Mouse (Mus musculus): Measurements from ENCODE around the gene Cep85l. TPM values are rescaled to one million over a fixed set of nuclear protein-coding genes. Genes with fewer than 3 reads are reported as not detected.

Cep85l gene
- polyA plus RNA-seq, 1 experiment from 2014 or later = 3.4 TPM

GRCm38 (mm10) chr10:53388227-53388920 is 8.6 kb upstream of the Cep85l start:
- WGBS = 74% methylated on average over 6 of the region's 6 CpGs
- H3K4me1 ChIP-seq = no peaks in the 10 kb centered on the region
- H3K36me3 ChIP-seq = no peaks in the 10 kb centered on the region
- no peak overlapping the region for H3K4me3 ChIP-seq (replicated peaks)
- H3K4me2 ChIP-seq = no peak overlapping the region
- no peak overlapping the region for H3K27ac ChIP-seq
- no peak overlapping the region for H3K9ac ChIP-seq
- no peaks in the 10 kb centered on the region for H3K27me3 ChIP-seq
- no peaks in the 10 kb centered on the region for H3K9me3 ChIP-seq (replicated peaks)
- ATAC-seq (replicated peaks; ENCODE audit: low FRiP score) = no peak

GRCm38 (mm10) chr10:53385438-53385837 is 5.7 kb upstream of the Cep85l start:
- no peaks in the 10 kb centered on the region for H3K27me3 ChIP-seq
- H3K4me1 ChIP-seq = no peaks in the 10 kb centered on the region
- H3K9ac ChIP-seq = no peak overlapping the region
- H3K9me3 ChIP-seq (replicated peaks) = no peaks in the 10 kb centered on the region
- H3K27ac ChIP-seq = no peak overlapping the region
- H3K4me3 ChIP-seq (replicated peaks) = no peak overlapping the region
- no peak overlapping the region for H3K4me2 ChIP-seq
- ATAC-seq (replicated peaks; ENCODE audit: low FRiP score) = no peak
- 75% methylated on average over 5 of the region's 5 CpGs for WGBS
- no peaks in the 10 kb centered on the region for H3K36me3 ChIP-seq

- Histone ChIP-seq H3K27ac (no peak overlapping the region), H3K4me3 (replicated peaks) (no peak overlapping the region), H3K4me1 (no peaks in the 10 kb centered on the region; the same call in 1 of the 2 replicates), H3K4me2 (no peak overlapping the region), H3K9me3 (replicated peaks) (no peaks in the 10 kb centered on the region), H3K9ac (no peak overlapping the region), H3K36me3 (no peaks in the 10 kb centered on the region), H3K27me3 (no peaks in the 10 kb centered on the region)
- 84% methylated on average over 1 of the region's 1 CpGs for WGBS
- ATAC-seq (replicated peaks; ENCODE audit: low FRiP score) = no peak
Observed at GRCm38 (mm10) chr10:53384896-53385295, 5.1 kb upstream of the Cep85l start.

GRCm38 (mm10) chr10:53382696-53383365 is 3.1 kb upstream of the Cep85l start:
- Histone ChIP-seq H3K4me2 (no peak overlapping the region), H3K9me3 (replicated peaks) (no peaks in the 10 kb centered on the region), H3K27ac (no peak overlapping the region), H3K4me1 (peaks cover 8% of the 10 kb centered on the region; the same call in 1 of the 2 replicates), H3K9ac (no peak overlapping the region), H3K4me3 (replicated peaks) (no peak overlapping the region), H3K27me3 (no peaks in the 10 kb centered on the region), H3K36me3 (no peaks in the 10 kb centered on the region)
- ATAC-seq (replicated peaks; ENCODE audit: low FRiP score) = no peak
- 66% methylated on average over 7 of the region's 7 CpGs for WGBS

- under 1% methylated on average over 59 of the region's 59 CpGs for WGBS
Observed at GRCm38 (mm10) chr10:53378981-53379708, 602 bp downstream of the Cep85l start.

GRCm38 (mm10) chr10:53378296-53378695 is 1.5 kb downstream of the Cep85l start:
- WGBS = 78% methylated on average over 6 of the region's 6 CpGs
- Histone ChIP-seq H3K27ac (no peak overlapping the region), H3K4me2 (peak overlapping the region; percentile 75), H3K9ac (0 out of 2 replicates have a peak overlapping the region, but pooled peaks have one; percentile 95), H3K4me1 (peaks cover 13% of the 10 kb centered on the region; the same call in 1 of the 2 replicates), H3K27me3 (no peaks in the 10 kb centered on the region), H3K9me3 (replicated peaks) (no peaks in the 10 kb centered on the region), H3K4me3 (replicated peaks) (peak overlapping the region; percentile 94), H3K36me3 (no peaks in the 10 kb centered on the region)
- ATAC-seq (replicated peaks; ENCODE audit: low FRiP score) = no peak

More at GRCm38 (mm10) chr10:53378981-53379708, 602 bp downstream of the Cep85l start:
- H3K9ac ChIP-seq = peak overlapping the region; percentile 95
- H3K4me3 ChIP-seq (replicated peaks) = peak overlapping the region; percentile 94
- H3K27me3 ChIP-seq = no peaks in the 10 kb centered on the region
- H3K9me3 ChIP-seq (replicated peaks) = no peaks in the 10 kb centered on the region
- peak; percentile 93 for ATAC-seq (replicated peaks; ENCODE audit: low FRiP score)
- no peaks in the 10 kb centered on the region for H3K36me3 ChIP-seq
- peak overlapping the region; percentile 96 for H3K27ac ChIP-seq
- peaks cover 13% of the 10 kb centered on the region; the same call in 1 of the 2 replicates for H3K4me1 ChIP-seq
- peak overlapping the region; percentile 75 for H3K4me2 ChIP-seq

- H3K27ac ChIP-seq = no peak overlapping the region
- H3K36me3 ChIP-seq = peaks cover 5% of the 10 kb centered on the region; the same call in 1 of the 2 replicates
- H3K9ac ChIP-seq = no peak overlapping the region
- H3K9me3 ChIP-seq (replicated peaks) = no peaks in the 10 kb centered on the region
- H3K4me1 ChIP-seq = peaks cover 13% of the 10 kb centered on the region; the same call in 1 of the 2 replicates
- no peak overlapping the region for H3K4me3 ChIP-seq (replicated peaks)
- H3K27me3 ChIP-seq = no peaks in the 10 kb centered on the region
- no peak for ATAC-seq (replicated peaks; ENCODE audit: low FRiP score)
- H3K4me2 ChIP-seq = peak overlapping the region; percentile 0; the same call in 1 of the 2 replicates
Observed at GRCm38 (mm10) chr10:53377096-53377495, 2.7 kb downstream of the Cep85l start.

GRCm38 (mm10) chr10:53373885-53374578 is 5.7 kb downstream of the Cep85l start:
- no peak overlapping the region for H3K4me2 ChIP-seq
- no peak overlapping the region for H3K9ac ChIP-seq
- no peaks in the 10 kb centered on the region for H3K27me3 ChIP-seq
- peaks cover 12% of the 10 kb centered on the region; the same call in 1 of the 2 replicates for H3K4me1 ChIP-seq
- peaks cover 7% of the 10 kb centered on the region; the same call in 1 of the 2 replicates for H3K9me3 ChIP-seq (replicated peaks)
- H3K27ac ChIP-seq = no peak overlapping the region
- 91% methylated on average over 6 of the region's 6 CpGs for WGBS
- peaks cover 15% of the 10 kb centered on the region for H3K36me3 ChIP-seq
- ATAC-seq (replicated peaks; ENCODE audit: low FRiP score) = no peak
- H3K4me3 ChIP-seq (replicated peaks) = no peak overlapping the region

- WGBS = 93% methylated on average over 2 of the region's 2 CpGs
- H3K4me3 ChIP-seq (replicated peaks) = no peak overlapping the region
- peaks cover 11% of the 10 kb centered on the region for H3K36me3 ChIP-seq
- no peaks in the 10 kb centered on the region for H3K27me3 ChIP-seq
- ATAC-seq (replicated peaks; ENCODE audit: low FRiP score) = no peak
- no peak overlapping the region for H3K27ac ChIP-seq
- peaks cover 7% of the 10 kb centered on the region; the same call in 1 of the 2 replicates for H3K9me3 ChIP-seq (replicated peaks)
- no peaks in the 10 kb centered on the region for H3K4me1 ChIP-seq
- no peak overlapping the region for H3K9ac ChIP-seq
- H3K4me2 ChIP-seq = no peak overlapping the region
Observed at GRCm38 (mm10) chr10:53367265-53367664, 12.5 kb downstream of the Cep85l start.

- Histone ChIP-seq H3K9me3 (replicated peaks) (no peaks in the 10 kb centered on the region), H3K4me3 (replicated peaks) (no peak overlapping the region), H3K4me2 (no peak overlapping the region), H3K36me3 (no peaks in the 10 kb centered on the region), H3K4me1 (no peaks in the 10 kb centered on the region), H3K27me3 (no peaks in the 10 kb centered on the region), H3K27ac (no peak overlapping the region), H3K9ac (no peak overlapping the region)
- no peak for ATAC-seq (replicated peaks; ENCODE audit: low FRiP score)
Observed at GRCm38 (mm10) chr10:53364311-53364710, 15.4 kb downstream of the Cep85l start.

- Histone ChIP-seq H3K27ac (no peak overlapping the region), H3K36me3 (peaks cover 19% of the 10 kb centered on the region), H3K9ac (no peak overlapping the region), H3K27me3 (no peaks in the 10 kb centered on the region), H3K9me3 (replicated peaks) (no peaks in the 10 kb centered on the region), H3K4me1 (no peaks in the 10 kb centered on the region), H3K4me2 (no peak overlapping the region), H3K4me3 (replicated peaks) (no peak overlapping the region)
- WGBS = 83% methylated on average over 3 of the region's 3 CpGs
- no peak for ATAC-seq (replicated peaks; ENCODE audit: low FRiP score)
Observed at GRCm38 (mm10) chr10:53359016-53359415, 20.7 kb downstream of the Cep85l start.
